Mouse (Mus musculus) mouse embryonic stem cell (cell line): ENCODE measurements around the gene Clmn.
"Not testable (repeated sequence)": the region's sequence is repeated elsewhere in the genome, so short reads cannot be mapped to it uniquely, and the experiment has no call there.

ENCODE experiments used
- in situ Hi-C, 2 experiments: fragments of 300-500 bp; cut with MboI; formaldehyde crosslinking; loops; 1 replicate in 1 of 2; 3 replicates in 1 of 2; pipeline ENCODE4 v1.14.3; 2019 to 2020; ENCODE audit warnings: low sequenced_read_pairs in 2 of 2, low pct_unique_long_range_greater_than_20kb in 1 of 2, mixed read lengths in 1 of 2; ENCODE audit not compliant: unreplicated experiment in 1 of 2

Clmn gene

DNA sequence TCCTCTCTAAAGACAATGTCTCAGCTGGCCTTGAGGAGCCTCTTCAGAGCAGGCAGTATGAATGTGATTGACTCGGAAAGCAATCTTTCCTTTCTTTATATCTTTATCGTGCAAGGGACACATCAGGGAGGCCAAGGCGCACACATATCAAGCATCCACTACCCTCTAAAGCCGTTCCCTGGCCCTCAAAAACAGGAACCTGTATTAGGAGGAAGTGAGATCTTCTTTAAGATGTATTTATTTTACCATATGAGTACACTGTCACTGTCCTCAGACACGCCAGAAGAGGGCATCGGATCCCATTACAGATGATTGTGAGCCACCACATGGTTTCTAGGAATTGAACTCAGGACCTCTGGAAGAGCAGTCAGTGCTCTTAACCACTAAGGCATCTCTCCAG lies 122.6 kb downstream of the Clmn start:
- in situ Hi-C loops = no loop called here

DNA sequence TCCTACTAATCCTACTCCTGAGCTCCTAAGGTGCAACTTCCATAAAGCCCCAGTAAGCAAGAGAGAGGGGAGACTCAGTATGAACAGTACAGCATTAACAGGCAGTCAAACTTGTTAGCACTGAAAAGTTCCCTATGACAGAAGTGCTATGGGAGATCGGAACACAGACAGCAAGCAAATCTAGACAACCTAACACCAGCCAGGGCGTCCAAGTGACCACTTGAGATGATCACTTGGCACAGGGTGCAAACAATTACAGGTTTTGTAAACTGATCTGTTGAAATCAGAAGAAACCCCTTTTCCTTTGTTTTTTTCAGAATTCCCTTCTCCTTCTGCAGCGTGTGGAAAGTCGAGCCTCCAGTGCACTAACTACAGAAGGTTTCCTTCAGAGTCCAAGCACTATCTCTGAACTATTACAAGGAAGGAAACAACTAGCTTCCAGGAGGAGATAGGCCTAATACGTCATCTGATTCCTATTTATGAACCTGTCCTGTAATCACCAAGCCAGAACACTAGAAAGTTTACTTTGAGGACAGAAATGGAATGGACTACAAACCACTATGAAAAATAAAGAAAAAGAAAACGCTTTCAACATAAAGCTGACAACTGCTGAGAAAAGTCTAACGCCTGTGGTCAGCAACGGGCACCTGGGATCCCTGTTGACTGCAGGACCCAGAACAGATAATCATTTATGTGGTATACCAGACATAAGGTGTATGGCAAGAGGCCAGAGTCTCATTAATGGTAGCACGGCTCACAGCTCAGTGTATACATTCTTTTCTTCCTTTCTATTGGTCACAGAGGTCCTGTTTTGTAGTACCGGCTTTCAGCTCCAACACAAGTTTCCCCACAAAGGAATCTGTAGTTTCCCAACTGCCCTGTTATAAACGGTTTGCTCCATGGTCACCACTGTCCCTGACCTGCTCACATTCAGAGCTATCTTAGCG lies 123.8 kb downstream of the Clmn start:
- in situ Hi-C loops = no loop called here

DNA sequence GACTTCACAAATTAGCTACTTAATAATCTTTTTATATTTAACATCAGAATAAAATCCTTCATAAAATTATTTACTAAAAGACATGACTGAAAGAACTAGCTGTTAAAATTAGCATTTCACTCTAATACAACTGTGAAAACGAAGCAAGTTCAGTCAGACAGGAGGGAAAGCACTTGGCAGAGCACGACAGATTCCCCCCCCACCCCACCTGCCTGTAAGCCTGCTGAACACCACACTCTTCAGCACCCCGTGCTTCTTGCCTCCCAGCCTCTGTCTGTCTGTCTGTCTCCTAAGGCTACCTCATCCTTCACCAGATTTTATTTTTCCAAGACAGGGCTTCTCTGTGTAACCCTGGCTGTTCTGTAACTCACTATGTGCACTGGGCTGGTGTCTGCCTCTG lies 125.9 kb downstream of the Clmn start:
- in situ Hi-C loops = no loop called here

DNA sequence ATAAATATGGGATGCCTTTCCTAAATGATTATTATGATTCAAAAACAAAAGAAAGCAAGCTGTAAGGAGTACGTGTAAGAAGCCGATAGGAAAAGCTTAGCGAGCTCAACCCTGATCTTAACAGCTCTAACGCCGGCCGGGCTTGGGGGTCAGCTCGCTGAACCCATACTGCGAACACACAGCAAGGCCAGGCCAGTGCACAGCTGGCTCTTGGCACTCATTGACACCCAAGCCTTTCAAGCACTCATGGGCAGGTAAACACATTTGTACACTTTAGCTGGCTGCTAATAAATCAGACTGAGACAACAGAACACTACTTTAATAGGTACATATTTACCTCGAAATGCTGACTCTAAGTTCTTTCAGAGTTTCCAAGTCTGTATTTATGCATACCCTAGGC lies 126.4 kb downstream of the Clmn start:
- in situ Hi-C loops = no loop called here

DNA sequence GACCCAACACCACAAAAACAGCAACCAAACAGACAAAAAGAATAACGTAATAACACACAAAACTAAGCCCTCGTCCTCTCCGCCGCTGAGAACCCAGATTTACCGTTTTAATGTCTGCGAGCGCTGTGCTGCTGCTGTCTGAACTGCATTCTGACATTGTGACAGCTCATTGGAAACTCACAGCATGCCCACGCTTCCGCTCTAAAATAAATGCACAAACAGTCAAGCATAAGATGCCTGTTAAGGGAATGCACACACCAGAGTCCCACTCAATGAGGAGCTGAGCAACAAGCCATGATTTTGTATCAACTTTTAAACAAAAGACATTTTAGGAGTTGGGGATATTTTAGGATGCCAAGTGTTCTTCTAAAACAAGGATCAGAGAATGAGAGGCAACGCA lies 127.2 kb downstream of the Clmn start:
- in situ Hi-C loops = no loop called here

DNA sequence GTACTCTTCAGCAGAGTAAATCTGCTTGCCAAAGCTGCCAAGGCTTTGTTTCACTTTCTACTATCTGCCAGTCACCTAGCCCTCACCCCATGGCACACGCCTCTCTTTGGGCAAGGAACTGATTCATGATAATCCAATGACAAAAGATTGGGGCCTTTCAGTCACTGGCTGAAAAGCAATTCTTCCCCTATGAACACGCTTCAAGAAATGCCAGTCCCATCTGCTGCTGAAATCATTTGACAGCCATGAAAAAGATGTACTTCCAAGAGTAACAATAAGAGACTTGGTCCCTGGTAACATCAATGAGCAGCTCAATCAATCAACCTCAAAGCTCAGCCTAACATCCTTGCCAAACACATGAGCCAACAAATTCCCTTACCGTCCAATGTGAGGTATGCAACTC lies 128.9 kb downstream of the Clmn start:
- in situ Hi-C loops = no loop called here

DNA sequence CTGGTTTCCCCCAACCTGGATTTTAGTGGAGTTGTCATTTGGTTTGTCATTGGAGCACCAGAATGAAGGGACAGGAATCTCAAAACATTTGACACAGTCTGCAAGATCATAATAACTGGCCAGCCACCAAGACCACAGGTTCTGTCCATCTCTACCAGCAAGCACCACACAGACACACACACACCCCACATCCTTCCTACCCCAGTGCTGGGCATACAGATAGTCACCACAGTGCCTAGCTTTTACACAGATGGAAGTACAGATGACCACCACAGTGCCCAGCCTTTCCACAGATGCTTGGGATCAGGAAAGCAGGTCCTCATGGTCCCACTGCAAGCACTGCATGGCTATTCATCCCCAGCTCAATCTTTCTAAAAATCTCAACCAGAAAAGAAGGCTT lies 131.7 kb downstream of the Clmn start:
- in situ Hi-C loops = no loop called here

DNA sequence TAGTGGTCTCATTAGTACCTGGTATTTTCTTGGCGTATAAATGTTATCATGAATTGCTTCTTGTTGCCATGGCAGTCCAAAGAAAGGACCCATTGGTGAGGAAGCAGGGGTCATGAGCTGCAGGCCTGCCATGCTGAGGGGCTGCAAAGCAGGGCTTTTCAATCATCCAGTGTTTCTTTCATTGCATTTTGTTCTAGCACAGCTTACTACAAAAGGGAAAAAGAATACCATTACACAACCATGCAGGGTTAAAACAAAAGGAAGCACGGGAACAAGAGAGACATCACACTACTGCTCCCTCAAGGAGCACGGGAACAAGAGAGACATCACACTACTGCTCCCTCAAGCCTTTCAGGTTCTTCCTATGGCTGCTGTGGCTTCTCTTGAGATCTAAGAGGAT lies 133.1 kb downstream of the Clmn start:
- in situ Hi-C loops = no loop called here

DNA sequence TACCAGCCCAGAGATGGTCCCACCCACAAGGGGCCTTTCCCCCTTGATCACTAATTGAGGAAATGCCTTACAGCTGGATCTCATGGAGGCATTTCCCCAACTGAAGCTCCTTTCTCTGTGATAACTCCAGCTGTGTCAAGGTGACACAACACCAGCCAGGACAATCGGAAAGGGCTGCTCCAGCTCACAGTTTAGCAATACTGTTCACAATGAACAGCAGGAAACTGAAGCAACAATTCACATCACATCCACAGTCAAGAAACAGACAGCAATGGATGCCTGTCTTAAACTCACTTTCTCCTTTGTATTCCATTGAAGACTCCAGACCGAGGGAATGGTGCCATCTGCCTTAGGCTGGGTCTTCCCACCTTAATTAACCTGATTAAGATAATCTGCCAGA lies 138.4 kb downstream of the Clmn start:
- in situ Hi-C loops = not testable (repeated sequence)

DNA sequence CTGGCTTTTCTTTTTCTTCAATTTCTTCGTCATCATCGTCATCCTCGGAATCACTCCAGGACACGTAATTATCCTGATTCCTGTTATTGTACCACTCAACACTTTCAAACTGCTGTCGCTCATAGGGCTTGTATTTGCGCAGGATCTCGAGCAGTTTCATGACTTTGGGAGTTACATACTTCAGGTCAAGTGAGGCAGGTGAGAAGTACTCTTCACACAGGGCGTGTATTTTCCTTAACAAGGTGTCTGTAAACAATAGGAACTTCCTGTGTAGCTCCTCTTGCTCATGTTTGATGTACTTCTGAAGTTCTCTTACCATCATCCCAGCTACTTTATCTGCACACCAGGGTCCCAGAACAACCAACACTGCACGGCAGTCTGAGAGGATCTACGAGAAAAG lies 142.8 kb downstream of the Clmn start:
- in situ Hi-C loops = no loop called here

DNA sequence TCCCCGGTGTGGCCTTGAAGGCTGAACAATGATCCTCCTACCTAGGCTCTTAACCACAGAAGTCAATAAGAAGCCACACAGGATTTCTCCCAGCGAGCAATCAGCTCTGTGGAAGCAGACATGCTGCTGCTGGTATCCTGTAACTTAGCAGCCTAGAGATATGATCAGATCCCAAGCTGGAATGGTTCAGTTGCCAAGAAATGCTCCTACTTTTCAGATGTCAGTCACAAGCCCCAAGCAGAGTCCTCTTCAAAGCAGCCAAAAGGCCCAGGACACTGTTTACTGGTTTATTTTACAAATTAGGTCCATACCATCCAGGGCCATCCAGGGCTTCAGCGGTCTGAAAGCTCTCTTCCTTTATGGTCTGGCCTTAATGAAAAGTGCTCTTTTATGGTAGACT lies 143.9 kb downstream of the Clmn start:
- in situ Hi-C loops = no loop called here

DNA sequence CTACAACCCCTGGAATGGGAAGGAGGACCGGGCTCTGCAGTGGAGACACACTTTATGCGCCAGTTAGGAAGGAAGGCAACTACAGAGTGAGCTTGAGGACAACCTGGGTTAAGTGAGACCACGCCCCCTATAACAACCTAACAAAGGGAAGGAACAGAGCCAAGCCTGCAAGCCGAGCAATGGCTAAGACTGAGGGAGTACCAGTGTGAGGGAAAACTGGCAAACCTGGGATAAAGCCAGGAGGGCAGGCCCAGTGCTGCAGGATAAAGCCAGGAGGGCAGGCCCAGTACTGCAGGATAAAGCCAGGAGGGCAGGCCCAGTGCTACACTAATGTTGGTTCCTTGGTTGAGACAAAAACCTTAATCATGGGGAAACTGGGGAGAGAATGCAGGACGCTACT lies 145.9 kb downstream of the Clmn start:
- in situ Hi-C loops = no loop called here

DNA sequence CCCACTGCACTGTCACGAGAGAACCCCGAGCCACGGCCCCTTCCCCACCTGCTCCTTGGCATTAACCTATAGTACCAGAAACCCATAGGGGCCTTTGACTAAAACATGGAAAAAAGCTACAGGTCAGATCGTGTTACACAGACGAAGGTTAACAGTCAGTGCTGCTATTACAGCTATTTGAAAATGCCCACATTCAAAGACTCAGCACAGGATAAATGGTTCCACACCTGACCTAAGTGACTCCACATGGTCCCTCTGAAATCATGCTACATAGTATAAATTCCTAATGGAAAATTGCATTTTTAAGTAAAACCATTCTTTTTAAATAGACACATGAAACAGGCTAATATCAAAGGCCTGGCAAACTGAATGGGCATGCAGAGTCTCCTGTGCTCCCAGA lies 148.5 kb downstream of the Clmn start:
- in situ Hi-C loops = no loop called here

DNA sequence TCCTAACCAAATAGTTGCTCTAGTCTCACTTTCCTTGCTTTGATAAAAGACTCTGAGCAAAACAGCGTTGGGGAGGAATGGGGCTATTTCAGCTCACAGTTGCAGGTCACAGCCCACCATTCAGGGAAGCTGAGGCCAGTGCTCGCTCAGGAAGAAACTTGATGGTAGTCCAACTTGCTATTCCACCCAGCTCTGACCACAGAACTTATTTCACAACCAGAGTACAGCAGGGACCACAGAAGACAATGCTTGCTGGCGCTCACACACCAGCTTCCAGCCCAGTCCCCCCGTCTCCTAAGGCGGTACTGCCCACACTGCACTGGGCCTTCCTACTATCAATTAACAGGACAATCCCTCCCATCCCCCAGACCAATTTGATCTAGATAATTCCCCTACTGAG lies 149.4 kb downstream of the Clmn start:
- in situ Hi-C loops = no loop called here
